Mouse (Mus musculus) CH12F3 (cell line): ENCODE results near the gene Rasgef1b.

ENCODE experiments used
- in situ Hi-C: fragments of 300-500 bp; cut with MboI; formaldehyde crosslinking; loops from 2 replicates; pipeline ENCODE4 v1.14.3; 2020; ENCODE audit warnings: low sequenced_read_pairs

The Rasgef1b gene

GRCm38 (mm10) chr5:99327019-99327418 lies 401.8 kb downstream of the Rasgef1b start:
- in situ Hi-C loops: no loop called here

DNA sequence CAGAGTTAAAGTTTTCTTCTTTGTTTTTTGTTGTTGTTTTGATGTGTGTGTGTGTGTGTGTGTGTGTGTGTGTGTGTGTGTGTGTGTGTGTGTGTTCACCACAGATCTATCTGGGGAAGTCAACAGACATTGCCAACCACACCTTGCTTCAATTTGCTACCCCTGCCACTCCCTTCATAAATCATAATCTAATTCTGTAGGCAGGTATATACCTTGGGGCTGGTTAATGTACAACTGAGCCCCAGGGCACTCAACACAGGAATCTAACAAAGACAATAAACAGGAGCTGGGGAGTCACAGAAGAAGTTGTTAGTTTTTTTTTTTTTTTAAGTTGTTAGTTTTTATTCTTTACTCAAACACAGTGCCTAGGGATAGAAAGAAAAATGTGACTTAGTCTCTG lies 403.6 kb downstream of the Rasgef1b start:
- in situ Hi-C loops: no loop called here

DNA sequence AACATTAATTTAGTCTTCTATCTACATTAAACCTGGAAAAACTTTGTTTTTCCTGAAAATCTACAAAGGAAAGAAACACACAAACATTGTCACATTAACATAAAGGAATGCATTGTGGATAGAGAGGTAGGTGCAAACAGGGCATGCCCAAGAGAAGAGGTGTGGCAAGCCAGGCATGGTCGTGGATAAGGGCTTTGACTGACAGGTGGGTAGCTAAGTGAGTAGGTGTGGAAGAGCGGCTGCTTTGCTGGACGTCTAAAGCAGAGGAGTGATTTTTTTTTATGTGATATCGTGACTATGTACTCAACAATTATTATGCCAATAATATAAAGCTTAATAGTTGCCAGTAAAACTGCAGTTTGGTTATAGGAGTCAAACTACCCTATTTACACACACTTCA lies 408.1 kb downstream of the Rasgef1b start:
- in situ Hi-C loops: no loop called here

- in situ Hi-C loops: no loop called here
Observed at GRCm38 (mm10) chr5:99297939-99298338, 430.9 kb downstream of the Rasgef1b start.

DNA sequence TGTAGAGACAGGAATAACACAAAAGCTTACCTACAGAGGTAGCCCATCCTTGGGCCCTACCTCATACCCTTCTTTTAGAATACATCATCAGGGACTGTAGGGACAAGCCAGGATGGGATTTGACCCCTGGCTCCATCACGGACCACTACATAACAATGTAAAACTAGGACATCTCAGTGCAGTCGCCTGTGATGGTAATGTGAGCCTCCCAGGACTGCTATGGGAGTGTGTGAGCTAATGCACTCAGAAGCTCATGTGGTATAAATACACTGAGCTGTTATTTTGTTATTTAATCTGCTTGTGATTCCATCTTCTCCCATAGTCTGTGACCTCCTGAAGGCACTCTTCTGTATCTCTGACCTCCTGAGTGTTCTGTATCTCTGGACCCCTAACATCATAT lies 432.5 kb downstream of the Rasgef1b start:
- in situ Hi-C loops: no loop called here

DNA sequence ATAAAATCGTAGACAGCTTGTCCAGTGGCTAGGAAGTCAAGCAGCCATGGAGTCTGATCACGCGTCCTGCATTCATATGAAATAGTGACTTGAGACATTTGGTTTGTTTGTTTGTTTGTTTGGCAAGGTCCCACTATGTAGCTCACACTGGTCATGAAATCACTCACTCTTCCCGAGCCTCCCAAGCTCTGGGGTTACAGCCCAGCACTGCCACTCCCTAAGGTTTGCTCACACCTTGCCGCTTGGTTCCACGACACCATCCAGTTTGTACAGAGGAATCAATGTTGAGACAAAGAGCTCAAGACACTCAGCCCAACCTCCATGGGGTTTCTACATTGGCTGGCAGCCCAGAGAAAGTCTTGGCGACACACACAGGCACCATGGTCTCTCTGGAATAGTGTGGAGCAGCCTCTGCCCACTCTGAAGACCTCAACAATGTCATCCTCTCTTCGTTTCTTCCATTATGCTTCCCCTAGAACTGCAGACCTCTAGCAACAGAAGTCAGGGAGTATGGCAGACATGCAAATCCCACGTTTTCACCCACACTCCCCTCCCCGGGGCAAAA lies 436.5 kb downstream of the Rasgef1b start:
- in situ Hi-C loops: no loop called here

DNA sequence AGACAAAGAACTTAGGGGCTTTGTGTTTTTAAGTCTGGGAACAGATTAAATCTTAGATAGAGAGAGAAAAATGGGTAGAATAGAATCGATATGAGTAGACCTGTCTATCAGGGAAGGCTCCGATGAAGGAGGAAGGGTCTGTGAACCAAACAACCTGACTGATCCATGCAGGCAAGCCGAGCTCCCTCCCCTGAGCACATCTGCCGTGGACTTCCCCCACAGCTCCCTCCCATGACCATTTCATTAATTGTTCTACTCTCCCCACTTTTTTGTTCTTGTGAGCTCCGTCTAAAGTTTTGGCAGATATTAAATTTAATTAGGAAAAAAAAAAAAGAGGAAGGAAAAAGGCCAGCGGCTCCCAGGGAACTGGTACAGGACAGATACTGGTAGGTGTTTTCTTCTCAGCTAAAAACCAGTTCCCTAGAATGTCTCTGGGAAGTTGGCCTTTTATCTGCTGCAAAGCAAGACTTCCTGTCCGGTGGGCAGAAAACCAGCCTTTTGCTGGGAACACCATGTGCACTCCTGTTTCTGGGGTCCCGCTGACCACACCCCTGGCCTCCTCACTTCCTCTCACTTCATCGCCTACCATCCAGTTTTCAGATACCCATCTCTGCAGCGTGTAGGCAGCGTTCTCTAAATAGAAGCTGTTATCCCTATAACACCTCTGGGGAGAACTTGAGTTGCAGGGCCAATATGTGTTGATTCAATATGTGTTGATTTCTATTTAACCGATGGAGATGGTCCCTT lies 437.6 kb downstream of the Rasgef1b start:
- in situ Hi-C loops: no loop called here

- in situ Hi-C loops: no loop called here
Observed at GRCm38 (mm10) chr5:99288262-99288661, 440.6 kb downstream of the Rasgef1b start.

GRCm38 (mm10) chr5:99287647-99288185 lies 441.1 kb downstream of the Rasgef1b start:
- in situ Hi-C loops: no loop called here

GRCm38 (mm10) chr5:99286575-99286974 lies 442.3 kb downstream of the Rasgef1b start:
- in situ Hi-C loops: no loop called here

- in situ Hi-C loops: no loop called here
Observed at GRCm38 (mm10) chr5:99286024-99286423, 442.8 kb downstream of the Rasgef1b start.

DNA sequence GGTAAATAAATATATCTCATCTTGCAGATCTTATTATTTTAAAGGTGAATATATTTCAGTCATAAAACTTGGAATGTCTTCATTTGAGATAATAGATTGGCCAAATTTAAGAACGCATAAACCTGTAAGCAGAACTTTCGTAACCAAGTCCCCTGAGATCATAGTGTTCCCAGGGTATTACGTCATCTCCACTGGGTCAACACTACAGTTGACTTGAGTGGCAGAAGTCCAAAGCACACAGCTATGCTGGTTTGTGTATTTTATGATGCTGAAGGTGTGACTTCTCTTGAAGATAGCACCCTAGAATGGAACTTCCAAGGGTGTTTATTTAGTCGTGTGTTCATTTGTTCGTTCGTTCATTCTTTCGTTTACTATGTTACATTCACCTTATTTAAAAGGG lies 444.5 kb downstream of the Rasgef1b start:
- in situ Hi-C loops: no loop called here

DNA sequence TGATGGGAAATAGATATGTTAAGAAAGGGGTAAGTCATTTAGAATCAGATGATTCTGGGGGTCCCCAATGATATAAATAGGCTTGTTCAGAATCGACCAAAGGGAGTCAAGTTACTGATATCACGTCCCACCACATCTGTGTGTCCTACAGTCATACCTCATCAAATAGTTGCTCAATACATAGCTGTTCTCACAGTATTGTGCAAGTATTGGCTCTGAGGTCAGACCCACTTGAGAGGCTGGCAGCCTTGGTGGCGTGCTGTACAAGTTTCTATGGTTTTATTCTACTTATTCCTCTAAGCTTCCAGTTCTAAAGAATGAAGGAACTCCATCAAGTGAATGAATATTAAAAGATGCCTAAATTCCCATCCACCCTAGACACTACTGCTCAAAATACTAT lies 445.2 kb downstream of the Rasgef1b start:
- in situ Hi-C loops: no loop called here

DNA sequence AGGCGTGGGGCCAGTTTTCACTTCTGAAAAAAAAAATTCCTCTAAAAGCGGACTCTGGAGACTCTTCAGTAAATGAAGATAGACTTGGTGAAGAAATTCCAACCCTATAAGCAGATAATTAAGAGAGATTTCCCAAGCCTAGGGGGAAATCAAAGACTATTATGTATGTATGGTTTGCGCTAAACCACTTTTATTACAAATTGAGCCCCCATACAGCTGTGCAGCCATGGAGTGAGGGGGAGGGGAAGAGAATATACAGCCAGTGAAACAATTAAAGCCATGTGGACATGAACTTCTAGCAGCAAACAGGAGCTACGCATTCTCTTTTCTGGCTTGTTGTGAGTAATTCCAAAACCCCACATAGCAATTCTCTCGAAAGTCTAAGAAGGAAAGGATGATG lies 448.3 kb downstream of the Rasgef1b start:
- in situ Hi-C loops: no loop called here

GRCm38 (mm10) chr5:99279016-99279757 lies 449.7 kb downstream of the Rasgef1b start:
- in situ Hi-C loops: no loop called here

GRCm38 (mm10) chr5:99278364-99278763 lies 450.5 kb downstream of the Rasgef1b start:
- in situ Hi-C loops: no loop called here

DNA sequence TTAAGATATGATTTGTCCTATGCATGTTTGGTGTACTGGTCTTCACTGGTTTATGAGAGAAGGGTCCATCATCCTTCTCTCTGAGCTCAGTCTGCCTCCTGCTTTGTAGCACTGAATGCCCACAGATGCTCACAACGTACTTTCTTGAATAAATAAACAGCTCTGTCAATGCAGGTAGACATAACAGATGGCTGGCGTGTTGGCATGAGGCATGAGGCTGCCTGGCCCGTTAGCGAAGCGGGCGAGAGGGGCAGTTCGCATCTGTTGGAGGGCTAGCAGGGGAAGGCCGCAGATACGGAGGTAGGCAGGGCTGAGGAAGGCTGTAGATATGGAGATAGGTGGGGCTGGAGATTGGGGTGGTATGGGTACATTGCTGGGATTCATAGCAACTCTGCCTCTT lies 451.3 kb downstream of the Rasgef1b start:
- in situ Hi-C loops: no loop called here

GRCm38 (mm10) chr5:99274119-99274563 lies 454.7 kb downstream of the Rasgef1b start:
- in situ Hi-C loops: loop anchor here (25.0 kb wide), 1 partner anchor 288 kb away; no protein-coding TSS in a partner anchor

DNA sequence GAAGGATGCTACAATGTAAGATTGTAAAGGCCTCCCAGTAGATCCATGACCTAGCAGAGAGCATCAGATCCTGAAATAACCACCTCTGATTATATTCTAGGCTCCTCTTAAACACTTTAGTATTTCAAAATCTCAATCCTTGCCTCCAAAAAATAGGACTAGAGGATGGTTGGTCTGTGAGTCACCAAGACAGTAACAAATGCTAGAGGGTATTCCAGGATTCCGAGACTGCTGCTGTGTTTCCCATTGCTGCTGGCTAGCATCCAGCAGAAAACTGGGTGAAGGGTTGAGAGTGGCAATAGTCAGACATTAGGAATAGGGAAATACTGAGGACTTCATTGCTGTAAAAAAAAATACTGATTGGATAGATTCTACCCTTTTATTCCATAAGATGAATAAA lies 457.3 kb downstream of the Rasgef1b start:
- in situ Hi-C loops: loop anchor here (25.0 kb wide), 1 partner anchor 291 kb away; no protein-coding TSS in a partner anchor

GRCm38 (mm10) chr5:99269131-99269530 lies 459.7 kb downstream of the Rasgef1b start:
- in situ Hi-C loops: loop anchor here (25.0 kb wide), 1 partner anchor 293 kb away; no protein-coding TSS in a partner anchor

- in situ Hi-C loops: loop anchor here (25.0 kb wide), 1 partner anchor 295 kb away; no protein-coding TSS in a partner anchor
Observed at GRCm38 (mm10) chr5:99267338-99267737, 461.5 kb downstream of the Rasgef1b start.
